Mouse (Mus musculus) retina, adult 2 months (tissue): ENCODE measurements around the gene Tek.

ENCODE experiments used
- DNase-seq: peaks from one replicate; pipeline ENCODE4 v3.0.0-alpha.2; 2012; ENCODE audit warnings: low read depth, low spot score

The Tek gene

GRCm38 (mm10) chr4:94810616-94811015, 71.5 kb downstream of the Tek start:
- no peak for DNase-seq

DNA sequence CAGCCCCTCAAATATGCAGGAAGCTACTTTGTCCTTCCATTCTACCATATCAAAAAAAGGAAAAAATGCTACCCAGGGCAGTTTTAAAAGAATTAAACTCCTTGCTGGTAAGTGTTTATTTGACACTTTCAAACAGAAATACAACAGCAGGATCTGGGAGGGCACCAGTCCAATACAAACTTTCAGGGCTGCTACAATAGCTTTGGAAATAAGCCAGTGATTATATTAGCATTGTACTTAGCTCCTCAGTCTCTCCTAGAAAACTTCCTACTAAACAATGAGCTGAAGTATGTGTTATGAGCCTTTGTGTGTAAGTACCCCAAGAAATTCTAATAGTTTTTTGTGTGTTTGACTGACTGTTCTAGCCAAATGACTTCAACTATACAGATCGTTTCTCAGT, 87.8 kb downstream of the Tek start:
- DNase-seq, result no peak

DNA sequence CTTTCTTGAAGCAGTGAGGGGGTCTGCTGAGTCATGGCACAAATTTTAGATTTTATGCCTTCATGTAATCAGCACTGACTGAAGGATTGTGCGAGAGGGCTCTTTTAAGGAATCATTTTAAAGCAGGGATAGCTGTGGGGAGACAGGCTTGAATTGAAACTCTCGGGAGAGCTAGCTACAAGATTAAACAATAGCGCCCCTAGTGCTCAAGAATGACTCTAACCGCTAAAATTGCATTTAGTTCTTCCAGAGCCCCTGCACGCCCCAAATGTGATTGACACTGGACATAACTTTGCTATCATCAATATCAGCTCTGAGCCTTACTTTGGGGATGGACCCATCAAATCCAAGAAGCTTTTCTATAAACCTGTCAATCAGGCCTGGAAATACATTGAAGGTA, 88.3 kb downstream of the Tek start:
- DNase-seq, result peak; percentile 1

DNA sequence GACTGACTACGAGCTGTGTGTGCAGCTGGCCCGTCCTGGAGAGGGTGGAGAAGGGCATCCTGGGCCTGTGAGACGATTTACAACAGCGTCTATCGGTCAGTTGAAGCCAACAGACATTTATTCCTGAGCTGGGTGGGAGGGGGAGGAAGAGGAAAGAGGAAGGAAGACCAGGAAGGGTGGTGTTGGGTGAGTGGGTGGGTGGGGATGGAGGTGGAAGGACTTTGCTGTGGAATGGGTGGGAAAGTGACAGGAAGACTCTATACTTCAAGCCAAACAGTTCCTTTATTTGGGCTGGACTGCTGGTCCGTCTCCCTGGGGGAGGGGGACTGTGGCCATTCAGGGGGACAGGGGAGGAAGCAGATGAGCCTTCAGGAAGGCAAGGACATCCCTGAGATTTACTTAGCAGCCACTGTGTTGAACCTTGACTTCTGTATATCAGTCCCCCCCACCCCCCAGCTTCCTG, 90.9 kb downstream of the Tek start:
- no peak for DNase-seq

GRCm38 (mm10) chr4:94837061-94837460, 98.0 kb downstream of the Tek start:
- no peak for DNase-seq

GRCm38 (mm10) chr4:94853301-94853700, 114.2 kb downstream of the Tek start:
- DNase-seq, result no peak

DNA sequence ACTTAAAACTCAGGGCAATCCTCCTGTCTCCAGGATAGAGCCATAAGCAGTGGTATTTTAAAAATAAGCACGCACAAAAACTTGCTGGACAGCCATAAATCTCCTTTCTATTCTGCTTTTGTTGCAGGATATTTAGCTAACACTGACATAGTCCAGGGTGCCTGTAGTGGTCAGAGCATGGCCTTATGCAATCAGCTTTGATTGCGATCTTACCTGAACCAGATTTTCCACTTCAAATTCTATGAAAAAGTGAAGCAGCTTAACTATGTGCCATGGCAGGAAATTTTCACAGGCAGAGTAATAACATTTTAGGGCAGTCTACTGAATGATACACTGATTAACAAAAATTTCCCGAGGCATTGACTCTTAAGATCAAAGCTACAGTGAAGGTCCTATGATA, 115.2 kb downstream of the Tek start:
- no peak for DNase-seq

DNA sequence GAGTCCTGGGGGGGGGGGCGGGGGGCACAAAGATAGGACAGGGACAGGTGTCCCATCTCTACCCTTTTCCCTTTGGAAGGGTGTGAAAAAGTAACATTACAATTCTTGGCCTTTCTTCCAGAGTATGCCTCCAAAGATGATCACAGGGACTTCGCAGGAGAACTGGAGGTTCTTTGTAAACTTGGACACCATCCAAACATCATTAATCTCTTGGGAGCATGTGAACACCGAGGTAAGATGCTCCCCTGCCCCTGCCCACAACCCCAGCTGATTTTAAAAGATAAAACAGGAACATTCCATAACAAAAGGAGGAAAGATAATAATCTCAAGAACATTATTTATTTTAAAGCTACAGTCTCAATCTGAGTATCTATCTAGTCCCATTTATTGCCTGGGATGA, 116.1 kb downstream of the Tek start:
- DNase-seq, result no peak

DNA sequence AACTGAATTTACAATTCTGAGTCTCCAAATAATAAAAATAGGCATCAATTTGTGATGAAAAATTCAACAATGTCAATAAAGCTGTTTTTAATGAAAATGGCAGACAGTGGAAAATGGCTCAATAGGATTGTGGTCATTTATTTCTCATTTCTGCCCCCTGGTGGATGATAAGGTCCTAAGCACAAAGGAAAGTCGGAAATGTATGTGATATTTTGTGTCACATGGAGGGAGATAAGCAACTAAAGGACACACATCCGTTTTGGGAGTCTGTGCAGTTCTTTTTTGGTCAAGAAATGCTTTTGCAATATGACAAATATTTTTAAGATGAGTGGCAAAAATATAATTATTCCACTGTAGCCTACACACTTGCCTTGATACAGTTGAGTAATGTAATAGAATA, 161.7 kb downstream of the Tek start:
- peak; percentile 13 for DNase-seq

DNA sequence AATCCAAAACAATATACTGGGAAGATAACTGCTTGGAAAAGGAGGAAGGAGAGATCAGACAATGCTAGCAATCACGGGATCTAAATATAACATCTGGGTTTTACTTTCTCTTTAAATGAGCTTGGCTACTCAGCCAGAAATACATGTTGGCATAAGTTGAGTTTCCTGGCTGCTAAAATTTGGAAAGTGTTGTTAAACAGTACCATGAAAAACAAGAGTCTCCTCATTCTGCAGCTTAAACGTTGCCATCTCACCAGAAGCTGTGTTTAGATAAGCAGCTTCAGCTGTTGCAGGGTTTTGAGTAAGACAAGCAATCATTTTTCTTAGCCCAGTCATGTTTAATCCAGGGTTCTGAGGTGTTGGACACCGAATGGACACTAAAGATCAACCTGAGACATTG, 162.7 kb downstream of the Tek start:
- DNase-seq, result no peak
